Mouse (Mus musculus): ENCODE data around the gene Apba2.

Gene Apba2

DNA sequence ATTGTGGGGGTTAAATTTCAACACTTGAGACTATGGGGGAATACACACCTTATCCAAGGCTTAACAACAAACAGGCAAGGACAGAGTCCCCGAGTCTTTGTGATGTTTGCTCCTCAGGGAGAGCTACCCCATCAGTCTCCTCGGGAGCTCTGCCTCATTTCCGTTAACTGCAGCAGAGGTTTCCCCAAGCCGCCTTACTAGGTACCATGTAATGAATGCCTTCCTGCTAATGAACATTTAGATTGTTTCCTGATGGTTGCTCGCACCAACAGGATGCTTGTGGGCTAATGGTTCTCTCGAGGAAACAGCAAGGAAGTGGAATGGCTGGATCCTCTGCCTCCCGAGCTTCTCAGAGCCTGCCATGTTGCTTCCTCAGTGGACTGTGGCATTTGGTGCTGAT is 155.3 kb downstream of the Apba2 start:
- no peak for DNase-seq (ENCODE audit: low spot score in 2 of 2)

- no peak for DNase-seq (ENCODE audit: low spot score in 2 of 2)
Measured at GRCm38 (mm10) chr7:64658914-64659313, 157.4 kb downstream of the Apba2 start.

DNA sequence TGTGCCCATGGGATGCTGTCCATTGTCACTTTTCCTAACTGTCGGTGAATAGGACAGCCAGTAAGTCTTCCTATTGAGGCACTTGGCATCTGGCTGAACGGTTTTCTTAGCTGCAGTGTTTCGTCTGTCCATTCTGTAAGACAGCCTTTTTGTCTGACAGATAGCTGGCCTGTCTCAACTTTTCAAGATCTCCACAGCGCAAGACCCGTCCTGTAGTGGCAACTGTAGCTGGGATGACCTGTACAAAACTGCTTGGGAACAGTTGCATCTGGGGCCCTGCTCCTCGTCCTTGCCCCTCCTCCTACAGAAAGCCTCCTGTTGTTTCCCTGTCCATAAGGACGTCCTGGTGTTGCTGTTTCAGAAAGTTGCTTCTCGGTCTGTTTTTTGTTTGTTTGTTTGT is 157.8 kb downstream of the Apba2 start:
- DNase-seq (ENCODE audit: low spot score in 2 of 2): no peak

- DNase-seq (ENCODE audit: low spot score in 2 of 2): no peak
Measured at GRCm38 (mm10) chr7:64662506-64662905, 161.0 kb downstream of the Apba2 start.

DNA sequence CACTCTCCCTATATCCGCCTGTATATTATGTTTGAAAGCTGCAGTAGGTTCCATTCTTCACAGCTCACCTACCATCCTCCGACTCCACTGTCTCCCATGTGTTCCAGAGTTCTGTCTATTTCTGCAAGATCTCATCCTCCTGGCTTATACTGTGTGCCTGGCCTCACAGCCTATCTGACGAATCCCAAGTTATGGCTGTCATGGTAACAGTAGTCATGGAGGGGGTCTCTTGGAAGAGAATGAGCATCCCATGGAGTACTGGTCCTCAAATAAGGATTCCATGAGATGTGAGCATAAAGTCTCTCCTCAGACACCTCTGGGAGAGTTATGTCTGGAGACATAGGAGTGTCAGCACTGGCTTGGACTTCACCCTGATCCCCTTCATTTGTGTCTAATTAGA is 162.1 kb downstream of the Apba2 start:
- no peak for DNase-seq (ENCODE audit: low spot score in 2 of 2)

DNA sequence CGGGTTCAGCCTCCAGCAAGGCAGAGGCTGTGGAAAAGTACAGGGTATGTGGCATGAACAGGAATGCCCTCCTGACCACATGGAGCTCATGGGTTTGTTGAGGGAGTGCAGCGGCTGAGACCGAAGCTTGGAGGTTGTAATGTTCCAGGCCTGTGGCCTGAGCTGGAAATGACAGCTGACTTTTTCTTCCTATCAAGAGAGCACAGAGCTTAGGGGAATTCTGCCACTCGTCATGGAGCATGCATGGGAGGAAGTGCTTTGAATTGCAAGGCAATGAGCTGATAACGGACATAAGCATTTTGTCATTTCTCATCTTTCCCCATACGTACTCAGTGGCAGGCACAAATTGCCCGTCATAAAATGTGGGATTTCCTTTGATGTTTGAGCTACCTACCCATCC is 163.6 kb downstream of the Apba2 start:
- DNase-seq (ENCODE audit: low spot score in 2 of 2): no peak

DNA sequence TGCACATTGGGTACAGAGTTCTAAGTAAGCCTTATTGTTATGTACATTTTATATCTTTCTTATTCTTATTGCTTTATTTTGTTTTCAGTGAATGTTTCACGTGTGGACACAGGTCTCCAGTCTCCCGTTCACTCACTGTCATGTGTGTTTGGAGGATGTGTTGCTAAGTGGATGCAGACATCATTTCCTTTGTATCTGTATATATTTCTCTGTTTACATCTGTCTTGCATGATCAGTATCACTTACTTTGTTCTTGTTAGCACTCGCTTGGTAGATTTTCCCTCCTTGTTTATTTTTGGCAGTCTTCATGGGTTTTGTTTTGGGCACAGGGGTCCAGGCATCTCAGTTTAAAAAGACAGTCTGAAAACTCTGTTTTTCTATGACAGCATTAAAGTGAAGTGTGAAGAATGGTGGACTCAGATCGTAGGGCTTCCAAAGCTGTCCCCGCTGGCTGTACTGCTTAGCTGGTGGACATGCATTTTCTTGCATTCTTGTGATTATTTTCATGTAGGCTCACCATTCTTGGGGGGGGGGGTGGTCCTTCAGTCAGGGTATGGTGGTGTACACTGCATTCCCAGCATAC is 164.3 kb downstream of the Apba2 start:
- DNase-seq (ENCODE audit: low spot score in 2 of 2): no peak

- DNase-seq (ENCODE audit: low spot score in 2 of 2): no peak
Measured at GRCm38 (mm10) chr7:64667959-64668358, 166.5 kb downstream of the Apba2 start.

- DNase-seq (ENCODE audit: low spot score in 2 of 2): no peak
Measured at GRCm38 (mm10) chr7:64679771-64680479, 178.4 kb downstream of the Apba2 start.

DNA sequence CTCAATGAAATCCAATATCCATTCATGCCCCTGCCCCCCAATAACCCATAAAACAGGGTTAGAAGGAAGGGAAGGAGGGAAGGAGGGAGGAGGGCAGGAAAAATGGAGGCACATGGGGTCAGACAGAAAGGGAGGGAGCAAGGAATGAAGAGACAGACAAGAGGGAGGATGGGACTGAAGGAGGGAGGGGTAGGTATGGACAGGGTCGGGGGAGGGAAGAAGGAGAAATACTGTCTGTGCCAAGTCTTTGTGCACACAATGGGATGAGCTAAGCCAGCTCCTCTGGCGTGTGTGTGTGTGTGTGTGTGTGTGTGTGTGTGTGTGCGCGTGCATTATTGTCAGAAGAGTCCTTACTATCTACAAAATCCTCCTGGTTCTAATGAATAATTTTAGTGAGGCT is 183.4 kb downstream of the Apba2 start:
- no peak for DNase-seq (ENCODE audit: low spot score in 2 of 2)

GRCm38 (mm10) chr7:64688115-64688817 is 186.8 kb downstream of the Apba2 start:
- DNase-seq (ENCODE audit: low spot score in 2 of 2): no peak

GRCm38 (mm10) chr7:64691831-64692230 is 190.3 kb downstream of the Apba2 start:
- no peak for DNase-seq (ENCODE audit: low spot score in 2 of 2)

DNA sequence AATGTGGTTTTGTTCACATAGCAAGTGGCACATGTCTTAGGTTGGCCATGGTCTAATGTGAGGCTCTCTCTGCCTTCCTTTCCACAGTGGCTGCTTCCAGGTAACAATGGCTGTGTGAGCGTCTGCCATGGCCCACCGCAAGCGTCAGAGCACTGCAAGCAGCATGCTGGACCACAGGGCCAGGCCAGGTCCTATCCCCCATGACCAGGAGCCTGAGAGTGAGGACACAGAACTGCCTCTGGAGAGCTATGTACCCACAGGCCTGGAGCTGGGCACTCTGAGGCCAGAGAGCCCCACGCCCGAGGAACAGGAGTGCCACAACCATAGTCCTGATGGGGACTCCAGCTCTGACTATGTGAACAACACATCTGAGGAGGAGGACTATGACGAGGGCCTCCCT is 193.4 kb downstream of the Apba2 start:
- DNase-seq (ENCODE audit: low spot score in 2 of 2): no peak

GRCm38 (mm10) chr7:64696521-64697281 is 195.2 kb downstream of the Apba2 start:
- no peak for DNase-seq (ENCODE audit: low spot score in 2 of 2)

- no peak for DNase-seq (ENCODE audit: low spot score in 2 of 2)
Measured at GRCm38 (mm10) chr7:64697791-64698337, 196.4 kb downstream of the Apba2 start.

DNA sequence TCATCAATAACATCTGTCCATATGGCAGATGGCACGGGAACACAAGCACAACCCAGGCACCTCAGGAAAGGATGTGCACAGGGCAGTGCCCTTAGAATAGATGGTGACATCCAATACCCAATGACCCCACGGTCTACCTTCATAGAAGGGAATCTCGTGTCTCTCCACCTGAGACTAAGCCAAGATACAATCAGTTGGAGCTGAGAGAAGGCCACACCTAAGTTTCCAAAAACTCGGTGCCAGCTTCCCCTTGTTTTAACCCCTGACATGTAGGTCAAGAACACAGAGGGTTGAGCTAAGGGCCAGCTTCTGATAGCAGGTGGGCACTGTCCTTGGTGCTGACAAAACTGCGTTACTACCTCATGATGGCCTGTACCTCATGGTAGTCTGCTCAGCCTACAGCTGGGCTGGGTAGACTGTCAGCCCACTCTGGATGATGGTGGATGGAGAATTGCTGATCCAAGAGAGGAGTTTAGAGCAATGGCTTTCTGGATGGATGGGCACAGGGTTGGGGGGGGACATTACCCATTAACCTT is 202.6 kb downstream of the Apba2 start:
- DNase-seq (ENCODE audit: low spot score in 2 of 2): no peak

GRCm38 (mm10) chr7:64708176-64708575 is 206.7 kb downstream of the Apba2 start:
- no peak for DNase-seq (ENCODE audit: low spot score in 2 of 2)

- no peak for DNase-seq (ENCODE audit: low spot score in 2 of 2)
Measured at GRCm38 (mm10) chr7:64709520-64710262, 208.2 kb downstream of the Apba2 start.

DNA sequence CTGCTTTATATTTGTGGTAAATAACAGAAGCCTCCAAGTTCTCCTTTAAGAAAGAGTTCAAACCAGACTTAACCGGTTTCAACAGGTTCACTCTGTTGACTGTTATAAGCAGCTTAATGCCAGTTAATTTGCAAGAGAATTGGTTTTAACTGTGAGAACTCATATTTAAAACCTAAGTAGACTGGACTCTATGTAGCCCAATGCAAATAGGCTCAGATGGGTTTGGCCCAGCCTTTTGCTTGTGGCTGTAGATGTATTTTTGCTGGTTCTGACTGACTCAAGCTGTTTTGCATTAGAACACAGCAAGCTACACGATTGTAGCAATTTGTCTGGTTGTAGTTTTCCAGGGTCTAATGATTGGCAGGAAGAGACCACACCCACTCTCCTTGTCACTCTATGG is 214.8 kb downstream of the Apba2 start:
- DNase-seq (ENCODE audit: low spot score in 2 of 2): no peak

GRCm38 (mm10) chr7:64723313-64723712 is 221.8 kb downstream of the Apba2 start:
- DNase-seq (ENCODE audit: low spot score in 2 of 2): no peak

- no peak for DNase-seq (ENCODE audit: low spot score in 2 of 2)
Measured at GRCm38 (mm10) chr7:64724409-64724808, 222.9 kb downstream of the Apba2 start.
